In genomic region chr16:56611096-56611867, GRCm38 (mm10) we compare ENCODE assay signal across 26 mouse cellular contexts.
DNase-seq lines count a peak whose midpoint lies in the region; ATAC-seq and TF ChIP-seq lines count a peak whose summit lies in the region.
"Had no signal": no experiment of that assay in that cellular context is flagged by ENCODE, and none has a peak within 500 bp of the region (broad histone marks: within the 10 kb centered on the region; RNA-seq: fewer than 3 reads in every experiment).

No protein-coding gene starts in this region.

- peak overlapping the region; percentile 38 for H3K27ac ChIP-seq in gastrocnemius, adult 2 months
- H3K27ac ChIP-seq in midbrain, embryonic 12.5 days (replicated peaks), result no peak overlapping the region
- H3K27ac ChIP-seq in midbrain, embryonic 15.5 days, result no peak overlapping the region
- H3K27ac ChIP-seq in liver, postnatal 0 days (ENCODE audit: low read depth), result no peak overlapping the region
- H3K27ac ChIP-seq: hindbrain, embryonic 15.5 days; kidney, embryonic 15.5 days; limb, embryonic 12.5 days; liver, embryonic 15.5 days; lung, embryonic 15.5 days; neural tube, embryonic 13.5 days had no signal

- ATAC-seq in midbrain, embryonic 12.5 days (ENCODE audit: low FRiP score, low read depth), result 0 out of 2 replicates have a peak, but pooled peaks have one; percentile 56
- ATAC-seq in midbrain, embryonic 15.5 days (replicated peaks), result no peak
- ATAC-seq in liver, postnatal 0 days, result no peak
- ATAC-seq: forebrain, embryonic 16.5 days; Patski had no signal

- 30% methylated on average over 10 of the region's 10 CpGs for WGBS in midbrain, embryonic 12.5 days
- 38% methylated on average over 10 of the region's 10 CpGs for WGBS in midbrain, embryonic 15.5 days
- WGBS in liver, postnatal 0 days (ENCODE audit: insufficient replicate concordance), result 80% methylated on average over 10 of the region's 10 CpGs

- H3K4me3 ChIP-seq in gastrocnemius, adult 2 months, result no peak overlapping the region
- no peak overlapping the region for H3K4me3 ChIP-seq in midbrain, embryonic 12.5 days
- no peak overlapping the region for H3K4me3 ChIP-seq in midbrain, embryonic 15.5 days
- H3K4me3 ChIP-seq in liver, postnatal 0 days (ENCODE audit: low read depth, low read length), result no peak overlapping the region
- H3K4me3 ChIP-seq: hindbrain, embryonic 15.5 days; kidney, embryonic 15.5 days; limb, embryonic 12.5 days; liver, embryonic 15.5 days; lung, embryonic 15.5 days; neural tube, embryonic 13.5 days had no signal

- TF ChIP-seq CTCF in gastrocnemius, adult 2 months (IDR thresholded peaks at IDR 0.05), result no peak
- TF ChIP-seq CTCF in liver, postnatal 0 days (IDR thresholded peaks at IDR 0.05; ENCODE audit: low read depth), result no peak

- no peak overlapping the region for H3K9ac ChIP-seq in midbrain, embryonic 12.5 days (replicated peaks)
- H3K9ac ChIP-seq in midbrain, embryonic 15.5 days, result no peak overlapping the region
- no peak overlapping the region for H3K9ac ChIP-seq in liver, postnatal 0 days (replicated peaks)
- H3K9ac ChIP-seq: hindbrain, embryonic 15.5 days; kidney, embryonic 15.5 days; limb, embryonic 12.5 days; liver, embryonic 15.5 days; lung, embryonic 15.5 days; neural tube, embryonic 13.5 days had no signal

- DNase-seq in embryo, embryonic 10.5 days (ENCODE audit: low spot score), result peak; percentile 18
- DNase-seq in embryo, embryonic 9.5 days (ENCODE audit: extremely low spot score), result no peak
- DNase-seq in gastrocnemius, adult 2 months, result peak; percentile 21
- DNase-seq in gastrocnemius, postnatal 4 days (ENCODE audit: low spot score in 2 of 2), result no peak
- peak; percentile 41 for DNase-seq in testis, postnatal 10 days (ENCODE audit: low spot score)
- DNase-seq in liver, postnatal 0 days, result no peak
- DNase-seq: adrenal gland, adult 2 months; cerebellum, adult 8-10 months; cerebellum, postnatal 25 days; gastrocnemius, postnatal 14 days; kidney, adult 18-20 months; kidney, postnatal 25 days; right cerebral cortex, postnatal 14 days; thymus, adult 18-20 months; thymus, postnatal 25 days had no signal

- intact Hi-C loops in gastrocnemius, adult 2 months (cut with DNase I), result no loop called here

- TF ChIP-seq EP300 in liver, postnatal 0 days (IDR thresholded peaks at IDR 0.05; ENCODE audit: low read depth), result no peak

- no peaks in the 10 kb centered on the region for H3K9me3 ChIP-seq in midbrain, embryonic 12.5 days
- H3K9me3 ChIP-seq in midbrain, embryonic 15.5 days, result no peaks in the 10 kb centered on the region
- no peaks in the 10 kb centered on the region for H3K9me3 ChIP-seq in liver, postnatal 0 days (ENCODE audit: low read length)
- H3K9me3 ChIP-seq: hindbrain, embryonic 15.5 days; kidney, embryonic 15.5 days; limb, embryonic 12.5 days; liver, embryonic 15.5 days; lung, embryonic 15.5 days; neural tube, embryonic 13.5 days had no signal

- no peak overlapping the region for H3K4me2 ChIP-seq in midbrain, embryonic 12.5 days (replicated peaks)
- no peak overlapping the region for H3K4me2 ChIP-seq in midbrain, embryonic 15.5 days
- H3K4me2 ChIP-seq in liver, postnatal 0 days (ENCODE audit: low read depth, low read length), result no peak overlapping the region
- H3K4me2 ChIP-seq: heart, embryonic 11.5 days; hindbrain, embryonic 15.5 days; kidney, embryonic 15.5 days; limb, embryonic 12.5 days; liver, embryonic 15.5 days; lung, embryonic 15.5 days; neural tube, embryonic 13.5 days had no signal

- H3K27me3 ChIP-seq in midbrain, embryonic 12.5 days, result no peaks in the 10 kb centered on the region
- no peaks in the 10 kb centered on the region for H3K27me3 ChIP-seq in midbrain, embryonic 15.5 days (replicated peaks)
- H3K27me3 ChIP-seq in liver, postnatal 0 days (ENCODE audit: insufficient read depth, low read length), result no peaks in the 10 kb centered on the region
- H3K27me3 ChIP-seq: hindbrain, embryonic 15.5 days; kidney, embryonic 15.5 days; limb, embryonic 12.5 days; liver, embryonic 15.5 days; lung, embryonic 15.5 days; neural tube, embryonic 13.5 days; Patski had no signal

- H3K4me1 ChIP-seq in midbrain, embryonic 12.5 days, result 0 out of 2 replicates have a peak, but pooled peaks cover 3% of the 10 kb centered on the region
- H3K4me1 ChIP-seq in midbrain, embryonic 15.5 days, result peaks cover 3% of the 10 kb centered on the region; the same call in 1 of the 2 replicates
- H3K4me1 ChIP-seq in liver, postnatal 0 days (ENCODE audit: insufficient read depth), result no peaks in the 10 kb centered on the region
- H3K4me1 ChIP-seq: hindbrain, embryonic 15.5 days; kidney, embryonic 15.5 days; limb, embryonic 12.5 days; liver, embryonic 15.5 days; neural tube, embryonic 13.5 days had no signal

- no peaks in the 10 kb centered on the region for H3K36me3 ChIP-seq in midbrain, embryonic 12.5 days
- no peaks in the 10 kb centered on the region for H3K36me3 ChIP-seq in midbrain, embryonic 15.5 days (replicated peaks)
- no peaks in the 10 kb centered on the region for H3K36me3 ChIP-seq in liver, postnatal 0 days (replicated peaks; ENCODE audit: insufficient read depth, low read length)
- H3K36me3 ChIP-seq: hindbrain, embryonic 15.5 days; kidney, embryonic 15.5 days; limb, embryonic 12.5 days; liver, embryonic 15.5 days; neural tube, embryonic 13.5 days had no signal

Comparison
In these comparisons a context has a peak if more than half of its experiments do, and no peak if none do; other contexts are left out.
1. DNase-seq: peak in embryo, embryonic 10.5 days (single experiment), gastrocnemius, adult 2 months (single experiment) and testis, postnatal 10 days (single experiment); none in embryo, embryonic 9.5 days (single experiment), gastrocnemius, postnatal 4 days (0 of 2) and liver, postnatal 0 days (single experiment).